Mouse (Mus musculus): ENCODE measurements around the gene Gm14743. TPM values are rescaled to one million over a fixed set of nuclear protein-coding genes. Genes with fewer than 3 reads are reported as not detected.
"Not testable (repeated sequence)": the region's sequence is repeated elsewhere in the genome, so short reads cannot be mapped to it uniquely, and the experiment has no call there.

The Gm14743 gene
- not detected in 2 replicates for polyA plus RNA-seq (2015; fragmentation: Nextera tagmentation; extraction: Ambion mirVana)

GRCm38 (mm10) chrX:78245821-78246220 is at the start of gene Gm14743:
Gene Gm14743, minus strand, starts transcription at chrX:78245921.
- not testable (repeated sequence) for H3K4me2 ChIP-seq (ENCODE audit: low read depth, low read length); H3K4me1 ChIP-seq (ENCODE audit: control insufficient read depth, low read depth, low read length); H3K9me3 ChIP-seq (replicated peaks; ENCODE audit: control insufficient read depth, low read length); H3K4me3 ChIP-seq (ENCODE audit: low read depth, low read length); H3K27ac ChIP-seq (ENCODE audit: low read length); H3K9ac ChIP-seq (ENCODE audit: low read depth, low read length); H3K27me3 ChIP-seq (ENCODE audit: control insufficient read depth, insufficient read depth, low read depth, low read length); ATAC-seq (ENCODE audit: low read depth); H3K36me3 ChIP-seq (ENCODE audit: control insufficient read depth, insufficient read depth)
- WGBS (ENCODE audit: insufficient replicate concordance) = no CpG with 5 or more reads among the region's 3 CpGs

- H3K27me3 ChIP-seq (ENCODE audit: control insufficient read depth, insufficient read depth, low read depth, low read length) = no peaks in the 10 kb centered on the region
- ATAC-seq (ENCODE audit: low read depth) = no peak
- WGBS (ENCODE audit: insufficient replicate concordance) = 74% methylated on average over 5 of the region's 5 CpGs
Measured at GRCm38 (mm10) chrX:78202829-78203228, 42.9 kb downstream of the Gm14743 start.

GRCm38 (mm10) chrX:78202220-78202619 is 43.5 kb downstream of the Gm14743 start:
- H3K9me3 ChIP-seq (replicated peaks; ENCODE audit: control insufficient read depth, low read length); H3K9ac ChIP-seq (ENCODE audit: low read depth, low read length); H3K4me3 ChIP-seq (ENCODE audit: low read depth, low read length); H3K27ac ChIP-seq (ENCODE audit: low read length); ATAC-seq (ENCODE audit: low read depth); H3K27me3 ChIP-seq (ENCODE audit: control insufficient read depth, insufficient read depth, low read depth, low read length); H3K4me1 ChIP-seq (ENCODE audit: control insufficient read depth, low read depth, low read length); H3K36me3 ChIP-seq (ENCODE audit: control insufficient read depth, insufficient read depth); H3K4me2 ChIP-seq (ENCODE audit: low read depth, low read length): not testable (repeated sequence)
- 37% methylated on average over 1 of the region's 1 CpGs for WGBS (ENCODE audit: insufficient replicate concordance)

More at GRCm38 (mm10) chrX:78202829-78203228, 42.9 kb downstream of the Gm14743 start:
- H3K9ac ChIP-seq (ENCODE audit: low read depth, low read length) = no peak overlapping the region
- H3K4me3 ChIP-seq (ENCODE audit: low read depth, low read length) = no peak overlapping the region
- no peak overlapping the region for H3K27ac ChIP-seq (ENCODE audit: low read length)
- no peaks in the 10 kb centered on the region for H3K36me3 ChIP-seq (ENCODE audit: control insufficient read depth, insufficient read depth)
- no peak overlapping the region for H3K4me2 ChIP-seq (ENCODE audit: low read depth, low read length)
- no peaks in the 10 kb centered on the region for H3K9me3 ChIP-seq (replicated peaks; ENCODE audit: control insufficient read depth, low read length)
- H3K4me1 ChIP-seq (ENCODE audit: control insufficient read depth, low read depth, low read length) = no peaks in the 10 kb centered on the region

Other genes with a start within 250 kb of the Gm14743 start
- not detected in 2 replicates for gene Obp1a, start 154.5 kb downstream of the Gm14743 start, polyA plus RNA-seq (2015; fragmentation: Nextera tagmentation; extraction: Ambion mirVana)
- gene Gm5938, start 120.5 kb downstream of the Gm14743 start, polyA plus RNA-seq (2015; fragmentation: Nextera tagmentation; extraction: Ambion mirVana) = not detected in 2 replicates
- not detected in 2 replicates for gene Obp1b, start 59.1 kb downstream of the Gm14743 start, polyA plus RNA-seq (2015; fragmentation: Nextera tagmentation; extraction: Ambion mirVana)
- gene 4930480E11Rik, start 123.7 kb upstream of the Gm14743 start, polyA plus RNA-seq (2015; fragmentation: Nextera tagmentation; extraction: Ambion mirVana) = not detected in 2 replicates

Data from liver, embryonic 16.5 days (tissue).